Mouse (Mus musculus): Measurements from ENCODE around the gene Tm9sf1. TPM values are rescaled to one million over a fixed set of nuclear protein-coding genes. Genes with fewer than 3 reads are reported as not detected.

The Tm9sf1 gene
- total RNA-seq (2021) = 10 to 100 TPM; 39.0 to 41.9 TPM

GRCm38 (mm10) chr14:55643060-55643907 lies at the start of gene Tm9sf1:
Gene Tm9sf1 (minus strand): TSS chr14:55643806.
- peak; percentile 93 to 94 for DNase-seq (ENCODE audit: low spot score in 2 of 2)
- intact Hi-C loops (cut with DNase I) = no loop called here

GRCm38 (mm10) chr14:55689433-55689832 lies 45.8 kb upstream of the Tm9sf1 start:
- intact Hi-C loops (cut with DNase I) = no loop called here
- DNase-seq (ENCODE audit: low spot score in 2 of 2) = no peak

- DNase-seq (ENCODE audit: low spot score in 2 of 2) = no peak
- intact Hi-C loops (cut with DNase I) = loop anchor here (1.0 to 2.0 kb wide), 2 partner anchors 41 to 63 kb away; partner anchors contain the start of genes Dhrs1, Nop9 and Rabggta
These were observed 38.5 kb upstream of the Tm9sf1 start for GRCm38 (mm10) chr14:55682118-55682493.

- peak; percentile 94 to 95 for DNase-seq (ENCODE audit: low spot score in 2 of 2)
- intact Hi-C loops (cut with DNase I) = loop anchor here (1.0 to 2.0 kb wide), 2 partner anchors 41 to 64 kb away; partner anchors contain the start of genes Dhrs1, Nop9 and Rabggta
These were observed 37.8 kb upstream of the Tm9sf1 start, which contains the start of gene Tinf2 for GRCm38 (mm10) chr14:55681160-55682117. Gene Tinf2 (minus strand): TSS chr14:55681820.

GRCm38 (mm10) chr14:55677615-55678014 lies 34.0 kb upstream of the Tm9sf1 start:
- intact Hi-C loops (cut with DNase I) = no loop called here
- DNase-seq (ENCODE audit: low spot score in 2 of 2) = no peak

- DNase-seq (ENCODE audit: low spot score in 2 of 2) = no peak
- intact Hi-C loops (cut with DNase I) = no loop called here
These were observed 29.1 kb upstream of the Tm9sf1 start for GRCm38 (mm10) chr14:55672741-55673060.

GRCm38 (mm10) chr14:55671833-55672740 lies 28.5 kb upstream of the Tm9sf1 start, which contains the start of the genes Gmpr2 and Nedd8:
Gene Gmpr2 (plus strand): TSS chr14:55671941.
Gene Nedd8 (minus strand): TSS chr14:55672124.
- DNase-seq (ENCODE audit: low spot score in 2 of 2) = peak; percentile 94 to 96
- intact Hi-C loops (cut with DNase I) = no loop called here

GRCm38 (mm10) chr14:55671486-55671832 lies 27.9 kb upstream of the Tm9sf1 start:
- intact Hi-C loops (cut with DNase I) = no loop called here
- DNase-seq (ENCODE audit: low spot score in 2 of 2) = no peak

- intact Hi-C loops (cut with DNase I) = no loop called here
- no peak for DNase-seq (ENCODE audit: low spot score in 2 of 2)
These were observed 17.0 kb upstream of the Tm9sf1 start for GRCm38 (mm10) chr14:55660636-55661035.

- peak; percentile 84 to 86 for DNase-seq (ENCODE audit: low spot score in 2 of 2)
- intact Hi-C loops (cut with DNase I) = no loop called here
These were observed 16.5 kb upstream of the Tm9sf1 start, which contains the start of gene Mdp1 for GRCm38 (mm10) chr14:55659960-55660573. Gene Mdp1 (minus strand): TSS chr14:55660508.

GRCm38 (mm10) chr14:55658011-55658410 lies 14.4 kb upstream of the Tm9sf1 start:
- intact Hi-C loops (cut with DNase I) = no loop called here

GRCm38 (mm10) chr14:55656935-55657334 lies 13.3 kb upstream of the Tm9sf1 start:
- DNase-seq (ENCODE audit: low spot score in 2 of 2) = no peak
- intact Hi-C loops (cut with DNase I) = no loop called here

More at GRCm38 (mm10) chr14:55658011-55658410, 14.4 kb upstream of the Tm9sf1 start:
- DNase-seq (ENCODE audit: low spot score in 2 of 2) = no peak

GRCm38 (mm10) chr14:55651528-55651927 lies 7.9 kb upstream of the Tm9sf1 start:
- intact Hi-C loops (cut with DNase I) = no loop called here

GRCm38 (mm10) chr14:55649884-55650283 lies 6.3 kb upstream of the Tm9sf1 start, which contains the start of gene Tssk4:
Gene Tssk4 (plus strand): TSS chr14:55650184.
- DNase-seq (ENCODE audit: low spot score in 2 of 2) = no peak
- intact Hi-C loops (cut with DNase I) = no loop called here

More at GRCm38 (mm10) chr14:55651528-55651927, 7.9 kb upstream of the Tm9sf1 start:
- no peak for DNase-seq (ENCODE audit: low spot score in 2 of 2)

- intact Hi-C loops (cut with DNase I) = no loop called here
These were observed 769 bp upstream of the Tm9sf1 start for GRCm38 (mm10) chr14:55644261-55644888.

GRCm38 (mm10) chr14:55642679-55643059 lies 937 bp downstream of the Tm9sf1 start:
- no peak for DNase-seq (ENCODE audit: low spot score in 2 of 2)
- intact Hi-C loops (cut with DNase I) = no loop called here

More at GRCm38 (mm10) chr14:55644261-55644888, 769 bp upstream of the Tm9sf1 start:
- no peak for DNase-seq (ENCODE audit: low spot score in 2 of 2)

- intact Hi-C loops (cut with DNase I) = no loop called here
- DNase-seq (ENCODE audit: low spot score in 2 of 2) = no peak
These were observed 2.3 kb downstream of the Tm9sf1 start for GRCm38 (mm10) chr14:55641291-55641690.

- intact Hi-C loops (cut with DNase I) = no loop called here
- no peak for DNase-seq (ENCODE audit: low spot score in 2 of 2)
These were observed 2.8 kb downstream of the Tm9sf1 start for GRCm38 (mm10) chr14:55640816-55641215.

Data from left cerebral cortex, postnatal 36 days (tissue).